Mouse (Mus musculus) heart, postnatal 0 days (tissue): ENCODE measurements around the gene Selenof.

ENCODE experiments used
- CTCF ChIP-seq: IDR thresholded peaks from 2 replicates; pipeline ENCODE4 v1.5.1; 2016; ENCODE audit warnings: antibody characterized with exemption, control low read depth, low read depth
- EP300 ChIP-seq: IDR thresholded peaks from 2 replicates; pipeline ENCODE4 v1.6.1; 2016; ENCODE audit warnings: antibody characterized with exemption, low read depth

DNA sequence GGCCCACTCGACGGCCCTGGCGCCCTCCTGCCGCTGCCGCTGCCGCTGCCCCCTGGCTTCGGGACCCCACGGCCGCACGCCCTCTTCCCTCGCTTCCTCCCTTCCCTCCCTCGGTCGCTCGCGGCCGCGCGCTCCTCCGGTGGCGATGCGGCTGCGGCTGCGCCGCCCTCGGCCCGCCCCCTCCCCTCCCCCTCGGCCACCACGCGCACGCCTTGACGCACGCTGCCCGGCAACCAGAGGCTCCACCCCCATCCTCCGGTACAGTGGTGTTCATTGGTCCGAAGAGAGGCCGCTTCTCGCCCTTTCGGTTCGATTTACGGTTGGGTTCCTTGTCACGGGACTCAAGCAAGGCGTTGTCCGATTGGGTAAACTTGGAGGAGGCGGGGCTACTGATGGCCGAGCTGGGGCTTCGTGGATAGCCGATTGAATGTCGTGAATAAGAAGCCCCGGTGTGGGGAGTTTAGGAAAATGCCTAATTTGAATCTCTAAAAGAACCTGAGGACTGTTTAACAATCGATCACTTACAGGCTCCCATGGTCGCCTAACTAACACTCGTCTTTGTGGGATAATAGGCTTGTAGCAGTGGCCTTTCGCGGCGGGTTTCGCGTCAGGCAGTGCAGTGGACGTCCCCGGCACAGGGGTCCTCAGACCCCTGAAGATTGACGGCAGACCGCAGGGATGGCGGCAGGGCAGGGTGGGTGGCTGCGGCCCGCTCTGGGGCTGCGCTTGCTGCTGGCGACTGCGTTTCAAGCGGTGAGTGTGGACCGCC, at the start of gene Selenof, which contains the start of gene Hs2st1:
- TF ChIP-seq EP300 (peak; percentile 98), CTCF (no peak)
